Mouse (Mus musculus): ENCODE measurements around the gene Klk9. TPM values are rescaled to one million over a fixed set of nuclear protein-coding genes. Genes with fewer than 3 reads are reported as not detected.

Klk9 gene
- not detected in 2 replicates for polyA plus RNA-seq (2012; ENCODE audit: insufficient read depth, insufficient read length, low replicate concordance, missing spikeins)

DNA sequence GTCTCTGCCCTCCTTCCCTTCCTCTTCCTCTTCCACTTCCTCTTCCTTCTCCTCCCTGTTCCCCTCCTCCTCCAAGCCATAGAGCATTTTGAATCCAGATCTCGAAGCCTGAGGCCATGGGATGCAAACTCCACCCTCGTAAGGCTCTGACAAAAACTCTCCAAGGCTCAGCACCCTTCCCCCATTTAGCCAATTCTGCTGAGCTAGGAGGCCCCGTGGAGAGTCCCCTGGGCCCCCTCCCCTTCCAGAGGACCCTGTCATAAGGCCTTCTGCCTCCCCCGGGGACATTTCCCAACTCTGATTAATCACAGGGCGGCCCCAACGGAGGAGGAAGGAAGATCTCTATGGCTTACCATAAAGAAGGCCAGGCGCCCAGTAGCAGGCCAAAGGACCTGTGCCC is at the start of gene Klk9:
Gene Klk9 (plus strand): TSS at position 301 of the 400 bp plus-strand sequence.
- H3K4me3 ChIP-seq (ENCODE audit: insufficient read depth, low read depth, low read length) = no peak within 1 kb of the TSS
- no peak for TF ChIP-seq POLR2A (IDR thresholded peaks at IDR 0.05; ENCODE audit: insufficient read depth, low read depth, low read length)
- no peak for TF ChIP-seq CTCF (IDR thresholded peaks at IDR 0.05; ENCODE audit: insufficient read depth, low read depth, low read length)
- H3K4me1 ChIP-seq (ENCODE audit: control insufficient read depth, insufficient read depth, low read length) = peaks cover 2% of the 10 kb centered on the region
- H3K27ac ChIP-seq (ENCODE audit: insufficient read depth, low read depth, low read length) = no peak within 1 kb of the TSS
- 82% methylated on average over 7 of the region's 7 CpGs for WGBS

DNA sequence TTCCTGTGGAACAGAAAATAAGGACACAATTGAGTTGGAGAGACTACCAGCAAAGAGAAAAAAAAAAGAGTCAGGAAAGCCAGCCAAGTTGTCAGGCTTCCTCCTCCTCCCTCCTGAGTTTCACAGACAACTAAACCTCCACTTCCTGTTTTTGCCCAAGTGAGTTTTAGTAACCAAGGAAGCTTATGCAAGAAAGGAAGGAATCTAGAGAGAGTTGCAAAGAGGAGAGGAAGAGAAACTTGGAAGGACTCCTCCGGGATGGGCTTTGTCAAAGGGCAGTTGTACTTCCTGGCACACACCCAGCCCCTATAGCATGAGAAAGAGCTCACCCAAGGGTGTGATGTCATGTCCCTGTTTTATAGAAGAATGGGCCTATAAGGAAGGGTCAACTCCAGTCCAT is 43.9 kb upstream of the Klk9 start:
- H3K27ac ChIP-seq (ENCODE audit: insufficient read depth, low read depth, low read length) = no peak overlapping the region
- 31% methylated on average over 1 of the region's 1 CpGs for WGBS
- TF ChIP-seq POLR2A (IDR thresholded peaks at IDR 0.05; ENCODE audit: insufficient read depth, low read depth, low read length) = no peak
- no peak for TF ChIP-seq CTCF (IDR thresholded peaks at IDR 0.05; ENCODE audit: insufficient read depth, low read depth, low read length)
- no peak overlapping the region for H3K4me3 ChIP-seq (ENCODE audit: insufficient read depth, low read depth, low read length)
- H3K4me1 ChIP-seq (ENCODE audit: control insufficient read depth, insufficient read depth, low read length) = no peaks in the 10 kb centered on the region

DNA sequence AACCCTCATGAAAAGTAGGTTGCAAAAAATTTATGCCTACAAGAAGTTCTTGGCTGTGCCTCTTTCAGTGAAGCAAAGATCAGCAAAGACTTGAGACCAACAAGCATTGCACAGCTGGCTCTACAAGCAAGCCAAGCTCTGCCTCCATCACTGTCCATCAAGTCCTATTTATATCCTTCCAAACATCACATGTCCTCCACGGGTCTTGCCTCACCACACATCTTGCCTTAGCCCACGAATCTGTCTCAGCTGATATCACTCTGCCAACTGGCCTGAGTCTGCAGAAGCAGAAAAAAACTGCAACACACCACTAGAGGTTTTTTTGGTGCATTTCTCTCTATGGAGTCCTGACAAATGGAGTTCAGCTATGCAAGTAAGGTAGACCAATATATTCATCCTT is 38.9 kb upstream of the Klk9 start:
- TF ChIP-seq POLR2A (IDR thresholded peaks at IDR 0.05; ENCODE audit: insufficient read depth, low read depth, low read length) = no peak
- TF ChIP-seq CTCF (IDR thresholded peaks at IDR 0.05; ENCODE audit: insufficient read depth, low read depth, low read length) = no peak
- Histone ChIP-seq H3K4me1 (ENCODE audit: control insufficient read depth, insufficient read depth, low read length) (no peaks in the 10 kb centered on the region), H3K4me3 (ENCODE audit: insufficient read depth, low read depth, low read length) (no peak overlapping the region), H3K27ac (ENCODE audit: insufficient read depth, low read depth, low read length) (no peak overlapping the region)
- WGBS = 68% methylated on average over 2 of the region's 2 CpGs

DNA sequence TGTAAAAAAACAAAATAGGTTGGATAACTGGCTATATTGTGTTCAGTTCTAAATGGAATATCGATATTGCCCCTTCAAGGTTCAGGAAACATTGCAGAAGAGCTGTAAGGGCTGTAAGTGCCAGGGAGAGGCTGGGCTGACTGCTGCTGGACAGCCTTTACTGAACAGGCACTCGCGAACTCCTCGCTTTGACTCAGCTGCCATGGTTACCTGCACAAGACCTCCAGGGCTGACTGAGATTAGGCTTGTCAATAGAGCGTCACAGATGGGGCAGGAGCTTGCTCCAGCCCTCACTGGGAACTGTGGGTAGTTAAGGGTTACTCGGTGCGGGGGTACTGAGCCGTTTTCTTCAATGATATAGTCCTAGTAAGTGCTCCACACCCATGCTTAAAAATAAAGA is 25.2 kb upstream of the Klk9 start:
- Histone ChIP-seq H3K4me3 (ENCODE audit: insufficient read depth, low read depth, low read length) (no peak overlapping the region), H3K4me1 (ENCODE audit: control insufficient read depth, insufficient read depth, low read length) (no peaks in the 10 kb centered on the region), H3K27ac (ENCODE audit: insufficient read depth, low read depth, low read length) (no peak overlapping the region)
- 31% methylated on average over 8 of the region's 8 CpGs for WGBS
- TF ChIP-seq CTCF (IDR thresholded peaks at IDR 0.05; ENCODE audit: insufficient read depth, low read depth, low read length) (no peak), POLR2A (IDR thresholded peaks at IDR 0.05; ENCODE audit: insufficient read depth, low read depth, low read length) (no peak)

DNA sequence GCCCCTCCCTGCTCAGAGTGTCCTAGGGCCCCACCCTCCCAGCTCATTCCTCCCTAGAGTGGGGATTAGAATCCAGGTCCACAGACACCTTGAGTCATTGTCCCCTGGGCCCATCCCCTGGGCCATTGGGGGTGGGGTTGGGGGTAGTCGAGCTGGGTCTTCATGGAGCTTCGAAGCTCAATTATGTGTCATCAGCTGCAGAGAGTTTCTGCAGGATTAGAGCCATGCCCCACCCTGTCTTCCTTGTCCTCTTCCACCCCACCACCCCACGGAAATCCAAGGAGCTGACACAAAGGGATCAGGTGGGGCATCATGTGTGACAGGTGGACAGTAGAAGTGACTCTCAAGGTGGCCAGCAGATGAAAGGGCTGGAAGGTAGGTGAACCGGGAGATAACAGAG is 23.1 kb upstream of the Klk9 start, which contains the start of gene Klk12:
Gene Klk12 (plus strand): TSS at position 301 of the 400 bp plus-strand sequence.
- H3K4me1 ChIP-seq (ENCODE audit: control insufficient read depth, insufficient read depth, low read length) = no peaks in the 10 kb centered on the region
- no peak within 1 kb of the TSS for H3K4me3 ChIP-seq (ENCODE audit: insufficient read depth, low read depth, low read length)
- TF ChIP-seq CTCF (IDR thresholded peaks at IDR 0.05; ENCODE audit: insufficient read depth, low read depth, low read length) = no peak
- no peak for TF ChIP-seq POLR2A (IDR thresholded peaks at IDR 0.05; ENCODE audit: insufficient read depth, low read depth, low read length)
- H3K27ac ChIP-seq (ENCODE audit: insufficient read depth, low read depth, low read length) = no peak within 1 kb of the TSS
- WGBS = 81% methylated on average over 4 of the region's 4 CpGs

DNA sequence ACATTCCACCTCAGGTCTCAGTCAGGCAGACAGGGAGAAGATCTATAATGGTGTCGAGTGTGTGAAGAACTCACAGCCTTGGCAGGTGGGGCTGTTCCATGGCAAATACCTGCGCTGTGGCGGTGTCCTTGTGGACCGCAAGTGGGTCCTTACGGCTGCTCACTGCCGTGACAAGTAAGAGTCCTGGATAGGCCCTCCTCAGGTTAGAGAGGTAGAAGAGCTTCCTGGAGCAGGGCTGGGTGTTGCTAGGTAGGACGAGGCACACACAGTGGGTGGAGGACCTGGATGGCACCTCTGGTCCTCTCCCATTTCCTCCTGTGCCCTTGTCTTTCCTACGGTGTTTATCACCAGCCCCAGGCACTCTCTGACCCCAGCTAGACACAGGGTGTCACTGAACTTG is 22.1 kb upstream of the Klk9 start:
- TF ChIP-seq POLR2A (IDR thresholded peaks at IDR 0.05; ENCODE audit: insufficient read depth, low read depth, low read length) (no peak), CTCF (IDR thresholded peaks at IDR 0.05; ENCODE audit: insufficient read depth, low read depth, low read length) (no peak)
- WGBS = 93% methylated on average over 8 of the region's 8 CpGs
- Histone ChIP-seq H3K4me1 (ENCODE audit: control insufficient read depth, insufficient read depth, low read length) (no peaks in the 10 kb centered on the region), H3K4me3 (ENCODE audit: insufficient read depth, low read depth, low read length) (no peak overlapping the region), H3K27ac (ENCODE audit: insufficient read depth, low read depth, low read length) (no peak overlapping the region)

DNA sequence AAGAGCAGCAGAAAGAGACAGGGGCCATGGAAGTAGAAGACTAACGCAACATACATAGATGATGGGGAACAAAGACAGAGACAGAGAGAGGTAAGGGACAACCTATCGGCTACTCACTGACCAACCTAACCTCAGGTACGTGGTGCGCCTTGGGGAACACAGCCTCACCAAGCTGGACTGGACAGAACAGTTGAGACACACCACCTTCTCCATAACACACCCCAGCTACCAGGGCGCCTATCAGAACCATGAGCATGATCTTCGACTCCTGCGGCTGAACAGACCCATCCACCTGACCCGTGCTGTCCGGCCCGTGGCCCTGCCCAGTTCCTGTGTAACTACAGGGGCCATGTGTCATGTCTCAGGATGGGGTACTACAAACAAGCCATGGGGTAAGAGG is 21.0 kb upstream of the Klk9 start:
- TF ChIP-seq POLR2A (IDR thresholded peaks at IDR 0.05; ENCODE audit: insufficient read depth, low read depth, low read length) = no peak
- no peak for TF ChIP-seq CTCF (IDR thresholded peaks at IDR 0.05; ENCODE audit: insufficient read depth, low read depth, low read length)
- H3K27ac ChIP-seq (ENCODE audit: insufficient read depth, low read depth, low read length) = no peak overlapping the region
- no peaks in the 10 kb centered on the region for H3K4me1 ChIP-seq (ENCODE audit: control insufficient read depth, insufficient read depth, low read length)
- WGBS = 96% methylated on average over 10 of the region's 10 CpGs
- H3K4me3 ChIP-seq (ENCODE audit: insufficient read depth, low read depth, low read length) = no peak overlapping the region

DNA sequence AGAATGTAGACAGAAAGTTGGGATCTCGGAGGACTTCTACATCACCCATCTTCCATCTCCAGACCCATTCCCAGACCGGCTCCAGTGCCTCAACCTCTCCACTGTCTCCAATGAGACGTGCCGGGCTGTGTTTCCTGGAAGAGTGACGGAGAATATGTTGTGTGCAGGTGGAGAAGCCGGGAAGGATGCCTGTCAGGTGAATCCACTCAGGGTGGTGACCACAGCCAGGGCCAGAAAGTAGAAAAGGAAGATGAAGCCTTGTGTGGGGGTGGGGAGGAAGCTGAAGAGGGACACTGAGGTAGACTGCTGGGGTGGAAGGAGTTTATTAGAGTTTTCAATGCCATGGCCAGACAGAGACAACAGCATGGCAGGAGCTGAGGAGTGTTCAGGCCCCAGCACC is 19.8 kb upstream of the Klk9 start:
- TF ChIP-seq POLR2A (IDR thresholded peaks at IDR 0.05; ENCODE audit: insufficient read depth, low read depth, low read length) = no peak
- no peak for TF ChIP-seq CTCF (IDR thresholded peaks at IDR 0.05; ENCODE audit: insufficient read depth, low read depth, low read length)
- H3K4me1 ChIP-seq (ENCODE audit: control insufficient read depth, insufficient read depth, low read length) = no peaks in the 10 kb centered on the region
- no peak overlapping the region for H3K4me3 ChIP-seq (ENCODE audit: insufficient read depth, low read depth, low read length)
- H3K27ac ChIP-seq (ENCODE audit: insufficient read depth, low read depth, low read length) = no peak overlapping the region
- WGBS = 97% methylated on average over 6 of the region's 6 CpGs

DNA sequence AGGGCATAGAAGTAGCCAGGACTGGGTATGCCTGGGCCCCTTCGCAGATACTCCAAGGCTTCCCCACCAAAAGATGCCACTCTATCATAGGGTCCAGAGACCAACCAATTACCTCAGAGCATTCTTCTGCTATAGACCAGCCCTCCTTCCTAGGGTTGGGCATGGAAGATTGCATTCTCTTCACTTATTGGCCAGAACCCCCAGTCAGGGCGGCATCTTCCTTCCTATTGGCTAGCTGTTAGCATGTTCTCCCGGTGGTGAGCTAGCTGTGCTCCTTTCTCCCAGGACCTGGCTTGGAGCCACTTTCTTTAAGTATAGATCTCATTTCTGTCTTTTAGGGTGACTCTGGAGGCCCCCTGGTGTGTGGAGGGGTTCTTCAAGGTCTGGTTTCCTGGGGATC is 18.8 kb upstream of the Klk9 start:
- Histone ChIP-seq H3K27ac (ENCODE audit: insufficient read depth, low read depth, low read length) (no peak overlapping the region), H3K4me1 (ENCODE audit: control insufficient read depth, insufficient read depth, low read length) (no peaks in the 10 kb centered on the region)
- 80% methylated on average over 3 of the region's 3 CpGs for WGBS

DNA sequence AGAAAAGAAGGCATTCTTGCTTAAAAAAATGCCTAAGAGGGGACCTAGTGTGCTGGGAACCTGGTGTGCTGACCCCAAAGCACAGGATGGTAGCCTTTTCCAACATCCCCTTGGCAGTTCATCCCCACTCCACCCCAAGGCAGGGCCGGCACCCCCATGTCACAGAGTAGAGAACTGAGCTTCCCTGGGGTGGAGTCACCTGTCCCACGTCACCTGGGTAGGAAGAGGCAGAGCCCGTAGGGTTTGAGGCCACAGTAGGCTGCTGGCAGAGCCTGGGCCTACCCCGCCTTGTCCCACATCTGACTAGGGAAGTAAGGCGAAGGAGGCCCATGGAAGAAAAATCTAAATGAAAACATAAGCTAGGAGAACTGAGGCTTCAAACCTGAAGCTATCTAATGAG is 17.3 kb upstream of the Klk9 start, which contains the start of gene Klk11:
Gene Klk11 (plus strand): TSS at position 241 of the 400 bp plus-strand sequence.
- 92% methylated on average over 5 of the region's 5 CpGs for WGBS

More for the DNA sequence above, 18.8 kb upstream of the Klk9 start:
- TF ChIP-seq POLR2A (IDR thresholded peaks at IDR 0.05; ENCODE audit: insufficient read depth, low read depth, low read length) (no peak), CTCF (IDR thresholded peaks at IDR 0.05; ENCODE audit: insufficient read depth, low read depth, low read length) (no peak)
- H3K4me3 ChIP-seq (ENCODE audit: insufficient read depth, low read depth, low read length) = no peak overlapping the region

More for the DNA sequence above, 17.3 kb upstream of the Klk9 start, which contains the start of gene Klk11:
- Histone ChIP-seq H3K4me1 (ENCODE audit: control insufficient read depth, insufficient read depth, low read length) (no peaks in the 10 kb centered on the region), H3K27ac (ENCODE audit: insufficient read depth, low read depth, low read length) (no peak within 1 kb of the TSS), H3K4me3 (ENCODE audit: insufficient read depth, low read depth, low read length) (no peak within 1 kb of the TSS)
- no peak for TF ChIP-seq CTCF (IDR thresholded peaks at IDR 0.05; ENCODE audit: insufficient read depth, low read depth, low read length)
- no peak for TF ChIP-seq POLR2A (IDR thresholded peaks at IDR 0.05; ENCODE audit: insufficient read depth, low read depth, low read length)

Data from olfactory bulb, adult 2 months (tissue).